Mouse (Mus musculus): ENCODE results near the gene Jag2. TPM values are rescaled to one million over a fixed set of nuclear protein-coding genes. Genes with fewer than 3 reads are reported as not detected.

The Jag2 gene
- total RNA-seq, 2 experiments from 2014 or later, result 31.5 to 38.6 TPM

GRCm38 (mm10) chr12:112868178-112869087 lies 61.1 kb downstream of the Jag2 start, which contains the start of gene Gpr132:
TSS of gene Gpr132 (minus strand) at chr12:112868228.
- DNase-seq, result no peak

- no peak for DNase-seq
Observed at GRCm38 (mm10) chr12:112867106-112867674, 62.4 kb downstream of the Jag2 start.

GRCm38 (mm10) chr12:112866467-112867080 lies 63.0 kb downstream of the Jag2 start:
- DNase-seq, result no peak

GRCm38 (mm10) chr12:112864804-112865203 lies 64.8 kb downstream of the Jag2 start:
- peak in 1 of 2 experiments; percentile 64 for DNase-seq

GRCm38 (mm10) chr12:112861911-112862321 lies 67.7 kb downstream of the Jag2 start:
- DNase-seq, result no peak

GRCm38 (mm10) chr12:112860765-112861164 lies 68.8 kb downstream of the Jag2 start:
- DNase-seq, result no peak

- DNase-seq, result no peak
Observed at GRCm38 (mm10) chr12:112859930-112860329, 69.6 kb downstream of the Jag2 start.

GRCm38 (mm10) chr12:112858581-112859336 lies 70.8 kb downstream of the Jag2 start:
- no peak for DNase-seq

Small RNAs within 50 kb of the gene (microRNA-seq; reads per million reads assigned to microRNA genes)
- 0 reads per million in 2 experiments for gene Mir6941

Other genes starting within 250 kb of the Jag2 start
- 10 to 100 TPM; 10.1 to 11.1 TPM for gene Cep170b, start 209.3 kb downstream of the Jag2 start, total RNA-seq (2021)
- gene Pld4, start 169.1 kb downstream of the Jag2 start, total RNA-seq (2021), result 1 to 10 TPM; 6.0 to 7.8 TPM
- 10 to 100 TPM; 15.3 to 16.6 TPM for gene Ahnak2, start 127.1 kb downstream of the Jag2 start, total RNA-seq (2021)
- 1 to 10 TPM; 2.0 to 2.2 TPM for gene Clba1, start 120.8 kb downstream of the Jag2 start, total RNA-seq (2021)
- gene Cdca4, start 100.4 kb downstream of the Jag2 start, total RNA-seq (2021), result 1 to 10 TPM; 5.1 to 5.6 TPM
- gene Gpr132, start 61.5 kb downstream of the Jag2 start, total RNA-seq (2021), result 1 to 10 TPM in 1 of 2 experiments, under 1 TPM in 1; 0.37 to 1.3 TPM
- gene Nudt14, start 12.3 kb upstream of the Jag2 start, total RNA-seq (2021), result 1 to 10 TPM; 8.2 to 9.2 TPM
- 10 to 100 TPM; 24.3 to 27.6 TPM for gene Btbd6, start 46.7 kb upstream of the Jag2 start, total RNA-seq (2021)
- gene Brf1, start 70.9 kb upstream of the Jag2 start, total RNA-seq (2021), result 10 to 100 TPM; 21.4 to 26.4 TPM
- 10 to 100 TPM; 33.1 to 37.1 TPM for gene Pacs2, start 84.7 kb upstream of the Jag2 start, total RNA-seq (2021)
- gene Tex22, start 144.7 kb upstream of the Jag2 start, total RNA-seq (2021), result not detected
- 10 to 100 TPM; 43.9 to 46.2 TPM for gene Mta1, start 168.5 kb upstream of the Jag2 start, total RNA-seq (2021)
- 1,000 to 10,000 TPM; 1,463 to 1,557 TPM for gene Crip2, start 210.5 kb upstream of the Jag2 start, total RNA-seq (2021)
- 100 to 1,000 TPM; 191 to 201 TPM for gene Crip1, start 216.5 kb upstream of the Jag2 start, total RNA-seq (2021)
- gene Tedc1, start 226.6 kb upstream of the Jag2 start, total RNA-seq (2021), result under 1 TPM; 0.31 to 0.89 TPM